Mouse (Mus musculus): ENCODE measurements around the gene Barhl1. TPM values are rescaled to one million over a fixed set of nuclear protein-coding genes. Genes with fewer than 3 reads are reported as not detected.

Gene Barhl1
- total and polyA plus RNA-seq, 3 experiments, result 0.24 TPM; not detected in 2

DNA sequence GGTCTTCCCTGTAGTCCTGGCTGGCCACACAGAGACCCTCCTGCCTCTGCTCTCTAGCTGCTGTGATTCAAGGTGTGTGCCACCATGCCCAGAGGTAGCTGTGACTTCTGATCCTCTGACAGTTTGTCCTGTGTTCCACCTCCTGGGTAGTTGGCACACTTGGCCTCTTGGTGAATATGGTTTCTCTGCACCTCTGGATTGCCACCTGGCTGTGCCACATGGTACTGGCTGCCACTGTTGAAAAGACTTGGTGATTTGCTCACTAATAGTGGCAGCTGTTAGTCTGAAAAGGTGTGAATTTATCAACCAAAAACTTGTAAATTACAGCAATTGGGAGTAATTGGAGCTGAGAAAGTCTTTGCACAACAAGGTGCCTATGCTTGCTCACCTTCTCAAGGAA is 52.6 kb downstream of the Barhl1 start:
- Histone ChIP-seq H3K4me2 (ENCODE audit: insufficient read depth, low read depth, poor library complexity, severe bottlenecking) (no peak overlapping the region), H3K4me1 (ENCODE audit: control insufficient read depth in 1 of 2, insufficient read depth in 2 of 2) (no peaks in the 10 kb centered on the region; a peak in 1 of 4 replicates), H3K36me3 (replicated peaks in 1 of 2; ENCODE audit: control insufficient read depth in 1 of 2, insufficient read depth in 1 of 2, low read length in 1 of 2) (peaks cover 81 to 100% of the 10 kb centered on the region in 2 experiments), H3K9ac (ENCODE audit: insufficient read depth, low read depth) (no peak overlapping the region), H3K4me3 (replicated peaks in 1 of 3; ENCODE audit: low read depth in 2 of 3, low read length in 2 of 3, poor library complexity in 1 of 3) (no peak overlapping the region), H3K27me3 (replicated peaks) (no peaks in the 10 kb centered on the region), H3K79me2 (replicated peaks; ENCODE audit: control insufficient read depth, extremely low read depth, insufficient read depth, poor library complexity, severe bottlenecking) (no peaks in the 10 kb centered on the region), H3K9me3 (replicated peaks; ENCODE audit: low read length) (no peaks in the 10 kb centered on the region), H3K27ac (ENCODE audit: insufficient read depth, low read depth) (no peak overlapping the region)
- no peak for TF ChIP-seq POLR2AphosphoS2 (IDR thresholded peaks at IDR 0.05; ENCODE audit: low read depth, low read length)
- TF ChIP-seq CHD2 (IDR thresholded peaks at IDR 0.05; ENCODE audit: low read length), result no peak
- no peak for TF ChIP-seq JUND (conservative IDR thresholded peaks at IDR 0.05; ENCODE audit: low read depth, low read length)
- TF ChIP-seq TCF12 (IDR thresholded peaks at IDR 0.05; ENCODE audit: low read depth, low read length), result no peak
- TF ChIP-seq ZKSCAN1 (IDR thresholded peaks at IDR 0.05; ENCODE audit: borderline replicate concordance, low read depth, low read length), result no peak
- peak in 1 of 2 experiments; percentile 13; a peak in 1 of 4 replicates for TF ChIP-seq CTCF (conservative IDR thresholded peaks at IDR 0.05 in 1 of 2, IDR thresholded peaks at IDR 0.05 in 1 of 2; ENCODE audit: low read depth in 2 of 2, low read length in 2 of 2)
- no peak for TF ChIP-seq USF1 (IDR thresholded peaks at IDR 0.05; ENCODE audit: low read depth, low read length)
- TF ChIP-seq MXI1 (IDR thresholded peaks at IDR 0.05; ENCODE audit: low read depth, low read length), result no peak
- no peak for TF ChIP-seq ELF1 (IDR thresholded peaks at IDR 0.05; ENCODE audit: low read depth, low read length)
- TF ChIP-seq SMC3 (IDR thresholded peaks at IDR 0.05; ENCODE audit: low read depth, low read length), result peak; percentile 18; the same call in 1 of the 2 replicates
- no peak for TF ChIP-seq KAT2A (IDR thresholded peaks at IDR 0.05; ENCODE audit: insufficient replicate concordance, low read length)
- no peak for TF ChIP-seq MAZ (IDR thresholded peaks at IDR 0.05; ENCODE audit: low read depth, low read length)
- no peak for DNase-seq (ENCODE audit: extremely low read depth)
- in situ Hi-C loops (cut with MboI; ENCODE audit: low pct_ligation_motif_present, low pct_unique_long_range_greater_than_20kb, low sequenced_read_pairs), result no loop called here
- dilution Hi-C loops (cut with MboI; ENCODE audit: extremely low pct_ligation_motif_present, extremely low pct_unique_long_range_greater_than_20kb, low sequenced_read_pairs), result no loop called here

DNA sequence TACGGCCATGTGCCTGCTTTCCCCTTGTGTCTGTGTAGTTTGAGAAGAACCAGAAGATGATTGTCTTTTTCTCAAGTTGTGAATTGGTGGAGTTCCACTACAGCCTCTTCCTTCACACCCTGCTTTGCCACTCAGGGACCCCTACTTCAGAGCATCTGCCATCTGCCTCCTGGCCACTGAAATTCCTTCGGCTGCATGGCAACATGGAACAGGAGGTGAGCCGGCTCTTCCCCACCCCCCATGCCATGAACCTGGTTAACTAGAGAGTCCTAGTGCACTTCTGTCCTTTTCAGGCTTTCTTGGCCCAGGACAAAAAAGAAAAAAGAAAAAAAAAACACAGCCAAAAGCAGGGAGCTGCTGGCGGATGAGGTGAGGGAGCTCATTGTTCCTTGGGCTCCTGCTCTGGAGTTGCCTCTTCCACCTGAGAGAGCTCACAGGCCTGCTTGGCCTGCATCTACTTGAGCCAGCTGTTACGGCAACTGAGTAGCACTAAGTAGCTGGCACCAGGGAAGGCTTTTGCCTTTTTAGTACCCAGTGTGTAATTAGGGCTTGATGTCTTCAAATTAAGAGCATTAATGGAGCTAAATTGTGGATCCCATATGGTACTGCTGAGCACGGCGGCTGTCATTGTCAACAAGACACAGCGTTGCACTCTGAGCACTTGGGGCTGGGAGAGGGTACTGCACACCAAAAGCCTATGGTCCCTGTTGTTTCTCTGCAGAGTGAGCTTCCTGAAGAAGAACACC is 55.6 kb downstream of the Barhl1 start:
- no peaks in the 10 kb centered on the region for H3K27me3 ChIP-seq (replicated peaks)
- no peak overlapping the region for H3K4me2 ChIP-seq (ENCODE audit: insufficient read depth, low read depth, poor library complexity, severe bottlenecking)
- no peak overlapping the region for H3K9ac ChIP-seq (ENCODE audit: insufficient read depth, low read depth)
- in situ Hi-C loops (cut with MboI; ENCODE audit: low pct_ligation_motif_present, low pct_unique_long_range_greater_than_20kb, low sequenced_read_pairs) (no loop called here), dilution Hi-C loops (cut with MboI; ENCODE audit: extremely low pct_ligation_motif_present, extremely low pct_unique_long_range_greater_than_20kb, low sequenced_read_pairs) (no loop called here)
- H3K79me2 ChIP-seq (replicated peaks; ENCODE audit: control insufficient read depth, extremely low read depth, insufficient read depth, poor library complexity, severe bottlenecking), result no peaks in the 10 kb centered on the region
- no peak for DNase-seq (ENCODE audit: extremely low read depth)
- H3K27ac ChIP-seq (ENCODE audit: insufficient read depth, low read depth), result no peak overlapping the region
- H3K9me3 ChIP-seq (replicated peaks; ENCODE audit: low read length), result no peaks in the 10 kb centered on the region
- no peak for TF ChIP-seq JUND (conservative IDR thresholded peaks at IDR 0.05; ENCODE audit: low read depth, low read length)
- no peak for TF ChIP-seq NRF1 (IDR thresholded peaks at IDR 0.05; ENCODE audit: low read depth, low read length)
- TF ChIP-seq MAZ (IDR thresholded peaks at IDR 0.05; ENCODE audit: low read depth, low read length), result no peak
- TF ChIP-seq RAD21 (IDR thresholded peaks at IDR 0.05; ENCODE audit: low read depth, low read length), result no peak
- no peak for TF ChIP-seq CTCF (conservative IDR thresholded peaks at IDR 0.05 in 1 of 2, IDR thresholded peaks at IDR 0.05 in 1 of 2; ENCODE audit: low read depth in 2 of 2, low read length in 2 of 2)
- TF ChIP-seq USF1 (IDR thresholded peaks at IDR 0.05; ENCODE audit: low read depth, low read length), result no peak
- TF ChIP-seq ZNF384 (IDR thresholded peaks at IDR 0.05; ENCODE audit: low read depth, low read length), result no peak
- no peak for TF ChIP-seq NELFE (IDR thresholded peaks at IDR 0.05; ENCODE audit: low read depth, low read length)
- TF ChIP-seq BHLHE40 (IDR thresholded peaks at IDR 0.05; ENCODE audit: low read depth, low read length), result no peak
- TF ChIP-seq SMC3 (IDR thresholded peaks at IDR 0.05; ENCODE audit: low read depth, low read length), result no peak
- TF ChIP-seq POLR2AphosphoS2 (IDR thresholded peaks at IDR 0.05; ENCODE audit: low read depth, low read length), result no peak
- TF ChIP-seq ZMIZ1 (IDR thresholded peaks at IDR 0.05; ENCODE audit: low read depth, low read length), result no peak
- no peak for TF ChIP-seq ELF1 (IDR thresholded peaks at IDR 0.05; ENCODE audit: low read depth, low read length)
- no peak for TF ChIP-seq USF2 (conservative IDR thresholded peaks at IDR 0.05; ENCODE audit: low read depth, low read length)
- no peak for TF ChIP-seq TCF12 (IDR thresholded peaks at IDR 0.05; ENCODE audit: low read depth, low read length)
- TF ChIP-seq E2F4 (IDR thresholded peaks at IDR 0.05; ENCODE audit: insufficient replicate concordance, low read depth, low read length), result no peak
- TF ChIP-seq CHD1 (IDR thresholded peaks at IDR 0.05; ENCODE audit: low read depth, low read length), result no peak
- no peak for TF ChIP-seq MXI1 (IDR thresholded peaks at IDR 0.05; ENCODE audit: low read depth, low read length)
- TF ChIP-seq IRF4 (IDR thresholded peaks at IDR 0.05; ENCODE audit: low read depth, low read length), result no peak
- TF ChIP-seq ETS1 (conservative IDR thresholded peaks at IDR 0.05; ENCODE audit: low read depth, low read length), result no peak
- no peak overlapping the region for H3K4me3 ChIP-seq (replicated peaks in 1 of 3; ENCODE audit: low read depth in 2 of 3, low read length in 2 of 3, poor library complexity in 1 of 3)
- no peaks in the 10 kb centered on the region; a peak in 1 of 4 replicates for H3K4me1 ChIP-seq (ENCODE audit: control insufficient read depth in 1 of 2, insufficient read depth in 2 of 2)
- peaks cover 81 to 99% of the 10 kb centered on the region in 2 experiments for H3K36me3 ChIP-seq (replicated peaks in 1 of 2; ENCODE audit: control insufficient read depth in 1 of 2, insufficient read depth in 1 of 2, low read length in 1 of 2)

Measured in CH12.LX (cell line).